Mouse (Mus musculus) midbrain, embryonic 16.5 days (tissue): Measurements from ENCODE around the gene Gm8871. TPM values are rescaled to one million over a fixed set of nuclear protein-coding genes. Genes with fewer than 3 reads are reported as not detected.
"Not testable (repeated sequence)": the region's sequence is repeated elsewhere in the genome, so short reads cannot be mapped to it uniquely, and the experiment has no call there.

Source experiments
- ATAC-seq: fragments of 200-750 bp; cut with Nextera tagmentation; 2 replicates; pipeline ENCODE4 v1.8.0; 2017; ENCODE audit warnings: moderate TSS enrichment
- H3K27ac ChIP-seq: fragments of 300-500 bp; sonication (generic); 2 replicates; pipeline ENCODE4 v1.5.1; 2014; ENCODE audit warnings: mild to moderate bottlenecking, low read length, mixed read lengths
- H3K27me3 ChIP-seq: fragments of 300-500 bp; sonication (generic); 2 replicates; pipeline ENCODE4 v1.6.1; 2014; ENCODE audit warnings: low read depth, low read length, mixed read lengths; ENCODE audit not compliant: control insufficient read depth, insufficient read depth
- H3K36me3 ChIP-seq: fragments of 300-500 bp; sonication (generic); 2 replicates; pipeline ENCODE4 v1.6.1; 2014; ENCODE audit warnings: mild to moderate bottlenecking, low read length, moderate library complexity, mixed read lengths; ENCODE audit not compliant: control insufficient read depth, insufficient read depth
- H3K4me1 ChIP-seq: fragments of 300-500 bp; sonication (generic); 2 replicates; pipeline ENCODE4 v1.6.1; 2014; ENCODE audit warnings: mild to moderate bottlenecking, low read length, mixed read lengths; ENCODE audit not compliant: control insufficient read depth, insufficient read depth
- H3K4me2 ChIP-seq: fragments of 300-500 bp; sonication (generic); 2 replicates; pipeline ENCODE4 v1.6.1; 2014; ENCODE audit warnings: mild to moderate bottlenecking, low read length, mixed read lengths
- H3K4me3 ChIP-seq: fragments of 300-500 bp; sonication (generic); 2 replicates; pipeline ENCODE4 v1.5.1; 2014; ENCODE audit warnings: low read depth, mild to moderate bottlenecking, low read length, moderate library complexity, mixed read lengths
- H3K9ac ChIP-seq: fragments of 300-500 bp; sonication (generic); 2 replicates; pipeline ENCODE4 v1.6.1; 2014; ENCODE audit warnings: low read depth, low read length, mixed read lengths
- H3K9me3 ChIP-seq: fragments of 300-500 bp; sonication (generic); replicated peaks from 2 replicates; pipeline ENCODE4 v1.6.1; 2014; ENCODE audit warnings: mild to moderate bottlenecking, low read length, mixed read lengths; ENCODE audit not compliant: control insufficient read depth, poor library complexity, severe bottlenecking
- WGBS: fragments of 180-500 bp; shearing (Covaris S2); extraction: QIAGEN DNeasy Blood & Tissue Kit; methylation state at CpG from one replicate; pipeline ENCODE4 v1.1.7; 2014; 5-methylcytosine and 5-hydroxymethylcytosine counted together
- polyA plus RNA-seq: library from polyadenylated mRNA; unstranded; fragments of >200 nt; fragmentation: Nextera tagmentation; extraction: Ambion mirVana; gene quantifications from 2 replicates; pipeline ENCODE4 v1.2.1, GENCODE M21; 2015

The Gm8871 gene
- not detected in 2 replicates for polyA plus RNA-seq

DNA sequence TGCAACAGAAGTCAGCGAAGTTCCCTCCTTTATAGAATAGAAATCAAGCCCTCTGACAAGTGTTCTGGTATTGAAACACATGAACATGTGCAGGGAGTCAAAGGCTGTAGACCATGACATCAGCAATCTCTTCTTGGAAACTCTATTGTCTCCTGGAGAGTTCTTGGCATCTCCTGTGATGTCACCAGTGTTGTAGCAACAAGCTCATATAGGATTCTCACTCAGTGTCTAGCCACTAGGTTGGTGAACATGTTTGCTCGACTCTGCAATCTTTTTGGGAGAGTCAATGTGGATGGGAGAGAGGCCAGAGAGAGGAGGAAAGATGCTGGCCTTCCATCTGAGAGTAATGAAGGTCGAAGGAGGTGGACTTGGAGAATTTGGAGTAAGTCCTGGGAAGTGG is at the start of gene Gm8871, which contains the start of gene Gm8857:
Gm8871 (plus strand) TSS at position 301 of the 400 bp plus-strand sequence.
Gm8857 (plus strand) TSS at position 303 of the 400 bp plus-strand sequence.
- H3K4me3 ChIP-seq, H3K4me2 ChIP-seq, H3K36me3 ChIP-seq, H3K9me3 ChIP-seq, H3K27me3 ChIP-seq, H3K4me1 ChIP-seq, ATAC-seq, H3K27ac ChIP-seq, H3K9ac ChIP-seq: not testable (repeated sequence)
- 55% methylated on average over 2 of the region's 3 CpGs for WGBS

DNA sequence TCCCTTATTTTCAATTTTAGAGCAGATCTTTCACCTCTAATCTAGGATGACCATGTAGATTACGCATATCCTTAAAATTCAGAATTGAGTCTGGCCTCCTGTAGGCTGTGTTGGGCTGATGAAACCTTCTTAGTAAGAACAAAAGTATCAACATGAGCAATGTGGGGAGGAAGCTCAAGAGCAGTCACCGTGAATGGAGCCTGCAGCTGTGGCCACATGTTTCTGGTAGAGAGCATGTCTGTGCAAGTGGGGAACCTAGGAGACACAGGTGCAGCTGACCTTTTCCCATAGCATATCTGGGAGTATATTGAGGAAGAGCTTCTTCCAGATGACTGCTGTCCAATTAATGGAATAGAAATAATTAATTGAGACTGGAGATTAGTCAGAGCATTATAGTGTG is 5.9 kb downstream of the Gm8871 start:
- H3K4me2 ChIP-seq, H3K9ac ChIP-seq, H3K4me3 ChIP-seq, ATAC-seq, H3K36me3 ChIP-seq, H3K27me3 ChIP-seq, H3K27ac ChIP-seq, H3K4me1 ChIP-seq, H3K9me3 ChIP-seq: not testable (repeated sequence)
- 85% methylated on average over 2 of the region's 2 CpGs for WGBS

DNA sequence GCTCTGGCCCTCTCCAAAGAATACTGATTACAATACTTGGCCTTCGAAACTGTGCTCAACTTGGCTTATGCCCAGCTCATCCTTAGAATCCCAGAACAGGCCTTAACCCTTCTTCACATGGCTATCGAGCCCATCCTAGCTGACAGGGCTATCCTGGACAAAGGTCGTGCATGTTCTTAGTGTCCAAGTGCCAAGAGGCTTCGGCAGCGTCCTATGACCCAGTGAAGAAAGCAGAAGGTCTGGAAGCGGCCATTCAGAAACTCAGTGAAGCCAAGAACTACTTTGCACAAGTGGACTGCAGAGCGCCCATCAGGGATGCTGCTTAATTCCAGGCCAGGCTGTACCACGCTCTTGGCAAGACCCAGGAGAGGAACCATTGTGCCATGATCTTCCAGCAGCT is 10.5 kb downstream of the Gm8871 start:
- 88% methylated on average over 3 of the region's 8 CpGs for WGBS
- H3K27me3 ChIP-seq, H3K9ac ChIP-seq, H3K9me3 ChIP-seq, H3K4me1 ChIP-seq, H3K4me3 ChIP-seq, H3K27ac ChIP-seq, H3K36me3 ChIP-seq, H3K4me2 ChIP-seq, ATAC-seq: not testable (repeated sequence)

Other genes starting within 250 kb of the Gm8871 start
- not detected in 2 replicates for gene Gm8857, start within 50 bp of the Gm8871 start, polyA plus RNA-seq
- not detected in 2 replicates for gene Gm8879, start 179.8 kb downstream of the Gm8871 start, polyA plus RNA-seq
- gene Gm5861, start 235.3 kb downstream of the Gm8871 start, polyA plus RNA-seq, result not detected in 2 replicates